Mouse (Mus musculus): ENCODE data around the gene B4galnt3.
A peak's percentile ranks its signal among the peaks of the same experiment; 100 is the strongest.

The B4galnt3 gene

DNA sequence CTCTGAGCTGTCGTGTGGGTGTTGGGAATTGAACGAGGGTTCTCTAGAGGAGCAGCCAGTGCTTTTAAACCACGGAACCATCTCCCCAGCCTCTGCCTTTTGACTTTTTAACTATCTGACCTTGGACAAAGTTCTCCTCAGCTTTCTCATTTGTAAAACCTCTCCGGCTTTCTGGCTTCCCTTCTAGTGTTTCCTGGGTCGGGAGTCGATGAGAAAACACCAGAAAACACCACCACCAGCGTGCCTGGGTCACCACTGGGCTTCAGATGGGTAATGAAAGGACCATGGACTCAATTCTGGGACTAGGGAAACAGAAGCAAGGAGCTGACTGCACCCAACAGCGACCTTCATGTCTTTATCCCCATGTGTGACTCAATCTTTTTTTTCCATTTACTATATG is 20.2 kb downstream of the B4galnt3 start:
- no peak for DNase-seq

DNA sequence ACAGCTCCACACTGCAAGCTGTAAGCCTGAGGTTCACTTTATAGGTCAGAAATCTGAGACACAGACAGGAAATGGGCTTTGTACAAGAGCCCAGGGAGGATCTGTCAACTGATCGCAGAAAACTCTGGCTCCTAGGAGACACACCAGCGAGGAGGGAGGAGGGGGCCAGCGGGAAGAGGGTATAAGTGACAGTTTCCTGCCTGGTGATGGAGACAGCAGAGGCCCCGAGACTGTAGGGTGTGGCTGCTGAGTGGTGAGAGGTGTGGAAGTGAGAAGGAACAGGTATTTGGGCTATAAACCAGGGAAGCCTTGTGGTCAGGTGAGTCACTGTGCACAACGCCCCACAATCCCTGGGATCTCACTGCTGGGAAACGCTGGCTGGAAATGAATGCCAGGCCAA is 30.2 kb downstream of the B4galnt3 start:
- no peak for DNase-seq

- no peak for DNase-seq
These were observed 30.8 kb downstream of the B4galnt3 start for GRCm38 (mm10) chr6:120263608-120264007.

- DNase-seq = no peak
These were observed 31.4 kb downstream of the B4galnt3 start for GRCm38 (mm10) chr6:120262886-120263531.

DNA sequence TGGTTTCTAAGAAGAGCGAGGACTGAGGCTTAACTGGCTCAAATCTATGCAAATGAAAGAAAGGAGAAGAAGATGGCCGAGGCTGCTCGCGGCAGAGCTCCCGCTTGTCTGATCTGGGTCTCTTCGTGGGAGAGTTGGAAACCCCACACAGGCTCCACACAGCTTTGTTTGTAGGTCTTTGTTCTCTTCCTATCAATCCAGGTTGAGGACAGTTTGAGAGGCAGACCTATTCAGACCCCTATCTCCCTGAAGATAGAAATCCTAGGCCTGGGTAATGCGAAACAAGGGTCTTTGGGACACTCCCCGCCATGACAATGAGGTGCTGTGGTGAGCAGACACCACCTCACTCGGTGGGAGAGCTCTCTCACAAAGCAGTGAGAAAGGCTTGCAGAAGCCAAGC is 34.9 kb downstream of the B4galnt3 start:
- DNase-seq = no peak

GRCm38 (mm10) chr6:120256431-120256935 is 37.9 kb downstream of the B4galnt3 start:
- no peak for DNase-seq

GRCm38 (mm10) chr6:120255701-120256100 is 38.7 kb downstream of the B4galnt3 start:
- DNase-seq = no peak

GRCm38 (mm10) chr6:120255144-120255543 is 39.2 kb downstream of the B4galnt3 start:
- DNase-seq = no peak

- no peak for DNase-seq
These were observed 39.7 kb downstream of the B4galnt3 start for GRCm38 (mm10) chr6:120254640-120255039.

DNA sequence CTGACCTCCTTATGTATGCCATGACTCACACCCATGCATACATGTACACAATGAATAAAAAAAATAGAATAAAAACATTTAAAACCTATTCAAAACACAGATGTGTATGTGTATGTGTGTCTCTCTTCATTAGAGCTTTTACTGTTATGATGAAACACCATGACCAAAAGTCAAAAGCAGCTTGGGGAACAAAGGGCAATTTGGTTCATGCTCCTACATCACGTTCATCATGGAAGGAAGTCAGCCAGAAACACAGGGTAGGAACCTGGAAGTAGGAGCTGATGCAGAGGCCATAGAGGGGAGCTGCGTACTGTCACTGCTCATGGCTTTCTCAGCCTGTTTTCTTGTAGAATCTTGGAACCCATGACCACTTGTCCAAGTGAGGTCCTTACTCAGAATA is 41.6 kb downstream of the B4galnt3 start:
- no peak for DNase-seq

GRCm38 (mm10) chr6:120251010-120251409 is 43.3 kb downstream of the B4galnt3 start:
- DNase-seq = no peak

DNA sequence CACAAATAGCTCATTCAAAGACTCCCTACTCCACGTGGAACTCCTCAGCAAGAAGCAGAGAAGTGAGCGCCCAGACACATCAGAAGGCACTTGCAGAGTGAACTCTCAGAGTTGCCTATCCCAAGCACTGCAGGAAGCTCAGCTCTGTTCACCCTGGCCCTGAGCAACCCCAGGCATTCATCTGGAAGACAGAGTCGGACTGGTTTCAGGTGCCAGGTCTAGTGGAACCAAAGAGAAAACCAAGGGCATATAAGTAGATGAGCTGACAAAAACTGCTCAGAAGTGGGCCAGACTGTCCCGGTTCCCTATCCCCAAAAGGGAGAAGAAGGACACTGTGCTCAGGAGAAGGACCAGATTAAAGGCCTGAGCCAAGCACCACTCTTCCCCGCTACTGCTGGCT is 44.5 kb downstream of the B4galnt3 start:
- DNase-seq = no peak

GRCm38 (mm10) chr6:120246676-120247075 is 47.7 kb downstream of the B4galnt3 start:
- DNase-seq = no peak

DNA sequence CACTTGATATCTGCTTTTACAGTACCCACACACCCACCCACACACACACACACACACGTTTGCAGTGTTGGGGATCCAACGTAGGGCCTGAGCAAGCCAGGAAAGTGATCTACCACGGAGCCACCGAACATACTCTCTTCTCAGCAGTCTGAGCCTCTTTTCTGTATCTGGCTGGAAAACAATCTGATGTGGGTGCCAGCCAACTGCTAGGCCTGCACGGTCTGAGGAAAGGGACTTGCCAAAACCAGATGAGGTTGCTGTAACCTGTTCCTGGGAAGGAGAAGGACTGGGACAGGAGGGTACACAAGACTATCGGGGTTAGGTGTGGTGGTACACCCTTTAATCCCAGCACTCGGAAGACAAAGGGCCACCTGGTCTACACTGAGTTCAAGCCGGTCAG is 51.1 kb downstream of the B4galnt3 start:
- DNase-seq = no peak

GRCm38 (mm10) chr6:120242530-120242929 is 51.8 kb downstream of the B4galnt3 start:
- no peak for DNase-seq

GRCm38 (mm10) chr6:120241453-120241852 is 52.9 kb downstream of the B4galnt3 start:
- DNase-seq = no peak

GRCm38 (mm10) chr6:120240461-120240860 is 53.9 kb downstream of the B4galnt3 start:
- DNase-seq = peak; percentile 13

- DNase-seq = no peak
These were observed 58.5 kb downstream of the B4galnt3 start for GRCm38 (mm10) chr6:120235874-120236273.

- no peak for DNase-seq
These were observed 61.5 kb downstream of the B4galnt3 start for GRCm38 (mm10) chr6:120232885-120233284.

GRCm38 (mm10) chr6:120230441-120230840 is 63.9 kb downstream of the B4galnt3 start:
- no peak for DNase-seq

DNA sequence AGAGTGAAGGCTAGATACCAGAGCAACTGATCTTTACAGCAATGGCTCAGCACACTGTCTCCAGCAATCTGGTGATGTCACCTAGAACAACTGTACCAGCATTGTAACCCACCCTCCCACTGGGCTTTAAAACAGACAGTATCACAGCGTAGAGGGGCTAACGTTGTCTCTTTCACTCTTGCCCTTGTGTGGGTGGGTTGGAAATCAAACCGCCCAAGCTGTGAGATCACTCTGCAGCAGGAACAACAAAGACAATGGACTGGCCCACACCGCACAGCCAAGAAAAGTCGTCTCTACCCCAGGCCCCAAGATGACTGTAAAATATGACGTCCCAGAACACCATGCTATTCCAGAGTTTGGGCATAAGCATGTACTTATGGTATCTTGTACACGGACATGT is 64.6 kb downstream of the B4galnt3 start:
- no peak for DNase-seq

DNA sequence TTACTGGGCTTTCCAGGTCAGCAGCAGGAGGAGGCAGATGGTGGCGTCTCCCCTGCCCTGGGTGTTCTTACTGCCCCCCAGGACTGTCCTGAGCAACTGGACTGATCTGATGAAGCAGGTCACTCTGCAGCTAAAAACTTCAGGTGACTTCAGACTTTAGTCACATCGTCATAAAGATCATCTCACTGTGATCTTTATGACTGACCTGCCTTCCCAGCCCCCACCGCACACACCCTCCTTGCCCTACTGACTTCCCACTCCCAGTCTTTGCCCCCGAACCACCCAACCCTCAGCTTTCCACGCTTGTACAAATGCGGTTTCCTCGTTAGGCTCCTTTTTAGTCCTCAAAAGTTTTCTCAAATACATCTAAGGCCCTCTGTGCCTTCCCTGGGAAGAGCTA is 67.3 kb downstream of the B4galnt3 start:
- DNase-seq = no peak

GRCm38 (mm10) chr6:120225355-120225754 is 69.0 kb downstream of the B4galnt3 start:
- no peak for DNase-seq

DNA sequence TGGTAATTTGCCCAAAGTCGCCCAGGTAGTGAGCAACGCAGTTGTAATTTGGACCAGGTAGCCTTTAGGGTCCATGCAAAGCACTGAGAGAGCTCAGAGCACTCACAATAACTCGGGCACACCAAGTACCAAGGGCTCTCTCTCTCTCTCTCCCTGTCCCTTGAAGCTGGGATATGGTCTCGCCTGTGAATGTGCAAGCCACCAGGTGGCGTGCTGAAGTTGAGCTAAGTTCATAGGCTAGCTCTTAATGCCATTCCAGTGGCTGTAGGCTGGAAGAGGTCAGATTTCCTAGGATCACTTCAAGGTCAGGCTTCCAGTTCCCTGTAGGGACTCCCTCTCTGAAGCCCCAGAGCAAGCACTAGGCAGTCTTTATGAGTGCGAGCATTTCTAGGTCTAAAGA is 71.7 kb downstream of the B4galnt3 start:
- DNase-seq = peak; percentile 31

- no peak for DNase-seq
These were observed 75.1 kb downstream of the B4galnt3 start for GRCm38 (mm10) chr6:120219281-120219680.
